Mouse (Mus musculus) gastrocnemius, adult 18-20 months (tissue): Measurements from ENCODE around the gene Gm49388. TPM values are rescaled to one million over a fixed set of nuclear protein-coding genes. Genes with fewer than 3 reads are reported as not detected.

Experiments
- DNase-seq: peaks from one replicate; pipeline ENCODE4 v3.0.0; 2021; ENCODE audit warnings: low spot score
- long read RNA-seq, 2 experiments: library from polyadenylated mRNA; stranded (forward); transcript quantifications; one replicate each; pipeline ENCODE4 v2.0.0; 2021
- total RNA-seq, 2 experiments: library from RNA; stranded (reverse); gene quantifications; 2 replicates each; pipeline ENCODE4 v1.2.3; 2021

Gene Gm49388
- total RNA-seq: 1 to 10 TPM in 1 of 2 experiments, under 1 TPM in 1; 0.78 to 2.0 TPM
- long read RNA-seq, experiment 1, partial matches to known transcripts: 0 of 2 reads
- long read RNA-seq, experiment 1, other reads (novel, unspliced or antisense): 2 of 2 reads
- long read RNA-seq, experiment 2, partial matches to known transcripts: 0 of 4 reads
- long read RNA-seq, experiment 2, other reads (novel, unspliced or antisense): 4 of 4 reads

- DNase-seq: no peak
These were observed at the start of gene Gm49388 for GRCm38 (mm10) chr7:127785308-127785707. Gm49388 (plus strand) TSS chr7:127785608.

GRCm38 (mm10) chr7:127744366-127745045 lies 40.9 kb upstream of the Gm49388 start, which contains the start of gene Fbxl19:
Fbxl19 (plus strand) TSS chr7:127744543.
- peak; percentile 65 for DNase-seq

- DNase-seq: peak; percentile 96
These were observed 40.2 kb upstream of the Gm49388 start for GRCm38 (mm10) chr7:127745251-127745651.

- peak; percentile 98 for DNase-seq
These were observed 39.5 kb upstream of the Gm49388 start for GRCm38 (mm10) chr7:127745652-127746493.

- DNase-seq: no peak
These were observed 38.6 kb upstream of the Gm49388 start for GRCm38 (mm10) chr7:127746494-127747491.

GRCm38 (mm10) chr7:127747559-127748234 lies 37.7 kb upstream of the Gm49388 start:
- no peak for DNase-seq

- DNase-seq: no peak
These were observed 37.2 kb upstream of the Gm49388 start for GRCm38 (mm10) chr7:127748235-127748560.

- no peak for DNase-seq
These were observed 35.0 kb upstream of the Gm49388 start for GRCm38 (mm10) chr7:127750131-127751127.

GRCm38 (mm10) chr7:127751619-127752018 lies 33.8 kb upstream of the Gm49388 start:
- no peak for DNase-seq

- DNase-seq: no peak
These were observed 33.3 kb upstream of the Gm49388 start for GRCm38 (mm10) chr7:127752069-127752468.

GRCm38 (mm10) chr7:127753158-127753557 lies 32.2 kb upstream of the Gm49388 start:
- no peak for DNase-seq

GRCm38 (mm10) chr7:127753741-127754140 lies 31.7 kb upstream of the Gm49388 start:
- DNase-seq: no peak

GRCm38 (mm10) chr7:127759716-127760115 lies 25.7 kb upstream of the Gm49388 start:
- DNase-seq: no peak

GRCm38 (mm10) chr7:127760478-127760877 lies 24.9 kb upstream of the Gm49388 start:
- no peak for DNase-seq

- DNase-seq: peak; percentile 82
These were observed 24.4 kb upstream of the Gm49388 start for GRCm38 (mm10) chr7:127761026-127761425.

GRCm38 (mm10) chr7:127763642-127764041 lies 21.8 kb upstream of the Gm49388 start:
- no peak for DNase-seq

GRCm38 (mm10) chr7:127765756-127766155 lies 19.7 kb upstream of the Gm49388 start:
- no peak for DNase-seq

GRCm38 (mm10) chr7:127766851-127767609 lies 18.4 kb upstream of the Gm49388 start:
- no peak for DNase-seq
